Mouse (Mus musculus) left cerebral cortex, adult 8-10 months (tissue): Measurements from ENCODE around the gene Actg2. TPM values are rescaled to one million over a fixed set of nuclear protein-coding genes. Genes with fewer than 3 reads are reported as not detected.
"Not testable (repeated sequence)": the region's sequence is repeated elsewhere in the genome, so short reads cannot be mapped to it uniquely, and the experiment has no call there.

Experiments
- DNase-seq, 2 experiments: peaks; one replicate each; pipeline ENCODE4 v3.0.0; 2022; ENCODE audit warnings: low spot score in 2 of 2
- total RNA-seq, 4 experiments: library from RNA; stranded (reverse); gene quantifications; 2 replicates each; pipeline ENCODE4 v1.2.4; 2022

The Actg2 gene
- not detected for total RNA-seq

- no peak for DNase-seq
Observed at GRCm38 (mm10) chr6:83536028-83536794, at the start of gene Actg2. TSS of gene Actg2 (minus strand) at chr6:83536265.

DNA sequence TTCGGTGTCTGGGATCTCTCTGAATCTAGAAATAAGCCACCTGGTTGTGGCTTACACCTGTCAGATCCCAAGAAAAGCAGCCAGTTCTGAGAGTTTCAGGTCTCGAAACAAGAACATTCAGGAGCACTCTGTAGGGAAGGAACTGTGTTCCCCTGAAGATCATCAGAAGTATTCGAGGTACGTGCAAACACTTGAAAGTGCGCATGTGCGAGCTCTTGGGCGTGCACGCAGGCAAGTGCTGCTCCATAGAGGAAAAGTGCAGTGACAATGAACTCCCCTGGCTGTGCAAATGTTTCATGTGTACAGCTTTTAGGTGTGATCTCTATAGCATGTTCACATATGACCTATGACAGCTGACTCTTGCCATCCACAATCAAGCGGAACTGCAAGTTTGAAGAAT is 49.3 kb upstream of the Actg2 start:
- DNase-seq: not testable (repeated sequence)

DNA sequence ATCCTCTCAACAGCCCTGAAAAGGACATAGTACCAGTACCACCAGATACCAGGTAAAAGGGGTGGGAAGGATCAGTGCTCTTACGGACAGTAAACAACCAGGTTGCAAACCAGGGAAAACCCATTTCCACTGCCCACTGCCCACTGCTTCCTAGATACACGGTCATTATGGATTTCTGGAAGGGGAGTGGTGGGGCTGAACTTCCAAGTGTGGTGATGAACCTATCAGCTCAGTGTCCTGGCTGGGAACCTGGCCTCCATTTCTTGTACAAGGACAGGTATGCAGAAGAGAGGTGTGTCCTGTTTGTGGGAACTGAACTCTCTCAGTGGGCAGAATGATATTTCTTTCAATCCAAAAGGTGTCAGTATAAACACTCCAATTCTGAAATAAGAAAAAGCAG is 47.5 kb upstream of the Actg2 start:
- DNase-seq: no peak

- no peak for DNase-seq
Observed at GRCm38 (mm10) chr6:83582938-83583270, 46.8 kb upstream of the Actg2 start.

DNA sequence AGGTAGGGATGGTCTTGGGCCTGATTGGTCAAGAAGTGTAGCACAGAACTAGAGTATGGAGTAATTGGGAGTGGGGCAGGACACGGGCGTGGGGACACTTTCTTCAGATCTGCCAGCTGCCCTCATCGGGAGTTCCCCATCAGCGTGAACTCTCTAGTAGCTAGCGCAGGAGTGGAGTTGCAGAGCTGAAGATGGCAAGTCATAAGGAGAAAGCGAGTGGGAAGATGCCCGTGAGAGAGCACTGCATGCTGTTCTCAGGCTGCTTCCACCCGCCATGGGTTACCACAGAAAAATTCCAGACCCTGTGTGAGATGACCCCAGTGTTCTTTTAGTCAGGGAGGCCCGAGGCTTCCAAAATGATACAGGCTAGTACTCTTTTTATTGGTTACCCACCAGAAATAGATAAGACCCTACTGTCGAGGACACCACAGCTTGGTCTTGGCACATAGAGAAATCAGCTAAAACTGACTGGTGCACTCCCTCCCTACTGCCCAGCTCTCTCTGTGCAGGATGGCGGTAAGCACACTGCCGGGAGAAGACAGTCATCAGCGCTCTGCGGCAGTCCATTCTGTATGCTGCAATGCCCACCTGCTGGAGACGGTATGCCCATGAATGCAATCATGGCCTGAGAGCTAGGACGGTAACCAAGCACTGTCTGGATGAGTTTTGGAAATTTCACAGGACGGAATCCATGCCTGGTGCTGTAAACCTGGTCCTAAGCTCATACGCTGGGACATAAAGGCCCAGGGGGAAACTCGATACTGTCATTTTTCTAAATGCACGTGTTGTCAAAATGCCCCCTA is 46.3 kb upstream of the Actg2 start:
- no peak for DNase-seq

- DNase-seq: no peak
Observed at GRCm38 (mm10) chr6:83577534-83577933, 41.5 kb upstream of the Actg2 start.

GRCm38 (mm10) chr6:83575609-83576008 is 39.5 kb upstream of the Actg2 start:
- DNase-seq: no peak

DNA sequence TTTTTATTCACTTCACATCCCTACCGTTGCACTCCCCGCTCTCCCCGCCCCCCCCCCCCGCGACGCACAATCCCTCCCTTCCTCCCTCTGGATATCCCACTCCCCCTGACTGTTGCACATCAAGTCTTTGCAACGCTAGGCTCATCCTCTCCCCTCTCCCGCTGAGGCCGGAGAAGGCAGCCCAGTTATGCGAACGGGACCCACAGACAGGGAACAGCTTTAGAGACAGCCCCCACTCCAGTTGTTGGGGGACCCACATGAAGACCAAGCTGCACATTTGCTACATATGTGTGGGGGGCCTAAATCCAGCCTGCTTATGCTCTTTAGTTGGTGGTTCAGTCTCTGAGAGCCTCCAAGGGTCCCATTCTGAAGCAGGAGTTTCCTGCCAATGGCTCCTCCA is 36.6 kb upstream of the Actg2 start, which contains the start of gene Stambp:
Gene Stambp (minus strand): TSS at position 59 of the 400 bp plus-strand sequence.
- DNase-seq: no peak

GRCm38 (mm10) chr6:83571840-83572667 is 36.0 kb upstream of the Actg2 start:
- DNase-seq: peak; percentile 78 to 92

DNA sequence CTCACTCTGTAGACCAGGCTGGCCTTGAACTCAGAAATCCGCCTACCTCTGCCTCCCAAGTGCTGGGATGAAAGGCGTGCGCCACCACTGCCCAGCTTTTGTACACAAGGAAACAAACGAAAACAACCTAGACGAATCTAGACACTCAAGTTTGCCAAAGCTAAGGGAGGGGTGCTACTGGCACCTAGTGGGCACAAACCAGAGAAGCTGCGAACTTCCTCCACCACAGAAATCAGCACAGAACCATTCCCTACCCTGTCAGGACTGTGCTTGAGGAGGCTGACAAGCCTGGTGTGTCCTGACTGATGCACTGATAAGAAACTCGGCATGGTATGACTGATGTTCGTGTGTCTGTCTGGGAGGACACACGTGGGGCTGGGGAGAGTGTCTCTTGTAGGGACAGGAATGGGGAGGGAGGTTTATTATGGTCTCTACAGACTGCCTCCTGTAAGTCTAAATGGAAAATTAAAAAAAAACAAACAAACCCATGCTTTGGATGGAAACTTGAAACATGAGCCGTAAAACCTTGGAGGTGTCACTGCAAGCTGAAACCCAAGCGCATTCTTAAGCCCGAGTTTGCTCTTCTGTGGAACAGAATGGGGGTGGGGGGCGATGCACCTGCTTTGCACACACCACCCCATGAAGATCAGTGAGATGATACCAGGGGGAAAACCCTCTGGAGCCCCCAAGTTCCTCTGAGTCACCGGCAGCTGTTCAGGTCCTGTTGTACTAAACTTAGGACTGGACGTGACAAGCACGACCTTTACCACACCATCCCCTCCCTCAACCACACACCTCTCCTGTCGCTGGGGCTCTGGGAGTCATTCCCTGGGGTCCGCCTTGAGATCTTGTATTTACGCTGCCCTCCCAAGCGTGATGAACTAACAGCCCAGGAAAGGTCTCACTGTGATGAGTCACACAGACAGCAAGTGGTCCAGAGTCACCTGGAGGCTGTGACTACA is 33.1 kb upstream of the Actg2 start:
- DNase-seq: no peak

GRCm38 (mm10) chr6:83555972-83556371 is 19.9 kb upstream of the Actg2 start:
- DNase-seq: no peak

- DNase-seq: no peak
Observed at GRCm38 (mm10) chr6:83548346-83548745, 12.3 kb upstream of the Actg2 start.

DNA sequence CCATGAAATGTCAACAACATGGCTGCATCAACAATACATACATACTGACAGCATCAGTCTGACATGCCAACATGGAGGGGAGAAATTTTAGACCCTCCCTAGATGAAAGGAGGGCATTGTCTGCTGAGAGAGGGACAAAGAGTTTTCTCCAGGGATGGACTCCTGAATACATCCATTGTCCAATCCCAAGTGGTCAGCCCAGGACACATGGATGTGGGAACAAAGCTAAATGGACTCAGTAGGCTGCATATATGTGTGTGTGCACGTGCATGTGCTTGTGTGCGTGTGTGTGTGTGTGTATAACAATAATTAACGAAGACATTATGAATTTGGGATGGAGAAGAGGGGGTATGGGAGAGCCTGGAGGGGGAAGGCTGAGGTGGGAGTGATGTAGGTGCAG is 9.7 kb upstream of the Actg2 start:
- no peak for DNase-seq

- peak in 1 of 2 experiments; percentile 53 for DNase-seq
Observed at GRCm38 (mm10) chr6:83541756-83542456, 5.8 kb upstream of the Actg2 start.

DNA sequence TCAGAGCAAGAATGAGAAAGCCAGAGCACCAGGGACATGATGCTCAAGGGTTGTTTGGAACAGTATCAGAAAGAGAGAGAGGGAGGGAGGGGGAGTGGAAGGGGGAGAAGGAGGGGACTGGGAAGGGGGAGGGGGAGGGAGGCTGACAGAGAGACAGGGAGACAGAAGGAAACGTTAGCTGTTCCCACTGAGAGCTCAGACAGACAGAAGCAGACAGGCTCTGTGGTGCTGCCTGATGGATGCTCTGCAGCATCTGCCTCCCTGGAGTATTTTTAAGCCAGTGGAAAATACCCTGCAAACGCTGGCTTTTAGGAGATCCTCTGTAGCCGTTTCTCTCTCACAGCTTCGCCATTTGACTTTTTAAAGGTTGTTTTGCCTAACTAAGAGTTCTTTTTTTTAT is 4.0 kb upstream of the Actg2 start:
- peak in 1 of 2 experiments; percentile 43 for DNase-seq

- DNase-seq: no peak
Observed at GRCm38 (mm10) chr6:83536795-83537059, 662 bp upstream of the Actg2 start.

- DNase-seq: no peak
Observed at GRCm38 (mm10) chr6:83532608-83533007, 3.5 kb downstream of the Actg2 start.

DNA sequence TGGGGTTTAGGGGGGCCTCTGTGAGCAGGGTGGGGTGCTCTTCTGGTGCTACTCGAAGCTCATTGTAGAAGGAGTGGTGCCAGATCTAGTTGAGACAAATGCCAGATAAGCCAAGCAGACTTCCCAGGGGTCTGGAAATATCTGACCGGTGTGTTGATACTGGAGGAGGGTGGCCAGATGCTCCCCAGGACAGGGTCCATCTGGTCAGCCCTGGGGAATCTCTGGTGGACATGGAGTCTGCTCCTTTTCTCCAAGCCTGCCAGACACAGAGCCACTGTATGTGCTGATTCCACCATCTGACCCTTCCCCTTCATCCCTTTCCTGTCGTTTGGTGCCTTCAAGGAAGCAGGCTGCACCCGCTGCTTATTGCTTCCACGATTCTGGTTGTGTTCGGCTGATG is 12.9 kb downstream of the Actg2 start:
- no peak for DNase-seq

- no peak for DNase-seq
Observed at GRCm38 (mm10) chr6:83521784-83522183, 14.3 kb downstream of the Actg2 start.

- no peak for DNase-seq
Observed at GRCm38 (mm10) chr6:83518637-83519036, 17.4 kb downstream of the Actg2 start.
